Mouse (Mus musculus): ENCODE data around the gene Zfp661.

- TF ChIP-seq MAFK (IDR thresholded peaks at IDR 0.05; ENCODE audit: insufficient read depth, low read depth, low read length) (no peak), ZC3H11A (IDR thresholded peaks at IDR 0.05; ENCODE audit: borderline replicate concordance, low read depth, low read length) (no peak), ZNF384 (IDR thresholded peaks at IDR 0.05; ENCODE audit: low read depth, low read length) (no peak)
Measured at GRCm38 (mm10) chr2:127551078-127551477, 35.8 kb downstream of the Zfp661 start.

Measured in ES-E14 (cell line).